Mouse (Mus musculus) ES-E14 (cell line): ENCODE measurements around the gene Amotl2. TPM values are rescaled to one million over a fixed set of nuclear protein-coding genes. Genes with fewer than 3 reads are reported as not detected.

ENCODE experiments used
- DNase-seq: peaks from one replicate; pipeline ENCODE4 v3.0.0-alpha.2; 2013; ENCODE audit warnings: low read depth, low spot score
- H3K27ac ChIP-seq: 2 replicates; pipeline ENCODE4 v1.5.1; 2012; ENCODE audit warnings: low read depth, mild to moderate bottlenecking, low read length, moderate library complexity, mixed read lengths; ENCODE audit not compliant: poor library complexity, insufficient read depth, severe bottlenecking
- H3K36me3 ChIP-seq: 2 replicates; pipeline ENCODE4 v1.6.1; 2012; ENCODE audit warnings: mild to moderate bottlenecking, low read length, moderate library complexity, mixed read lengths; ENCODE audit not compliant: control insufficient read depth, poor library complexity, insufficient read depth, severe bottlenecking
- H3K4me1 ChIP-seq, 2 experiments: fragments of 150-350 bp in 1 of 2; sonication (generic) in 1 of 2; 2 replicates each; pipeline ENCODE4 v1.6.1; 2012; ENCODE audit warnings: low read length in 2 of 2, mild to moderate bottlenecking in 1 of 2, mixed read lengths in 1 of 2; ENCODE audit not compliant: control insufficient read depth in 2 of 2, insufficient read depth in 2 of 2, poor library complexity in 1 of 2
- H3K4me3 ChIP-seq, 2 experiments: fragments of 150-350 bp in 1 of 2; sonication (generic) in 1 of 2; 2 replicates each; pipeline ENCODE4 v1.5.1; 2012; ENCODE audit warnings: low read length in 2 of 2, low read depth in 1 of 2, mild to moderate bottlenecking in 1 of 2, mixed read lengths in 1 of 2; ENCODE audit not compliant: insufficient read depth in 1 of 2, poor library complexity in 1 of 2, severe bottlenecking in 1 of 2
- H3K9ac ChIP-seq: 2 replicates; pipeline ENCODE4 v1.6.1; 2012; ENCODE audit warnings: low read depth, mild to moderate bottlenecking, low read length, mixed read lengths; ENCODE audit not compliant: poor library complexity, insufficient read depth, severe bottlenecking
- H3K9me3 ChIP-seq: fragments of 150-350 bp; sonication (generic); 2 replicates; pipeline ENCODE4 v1.6.1; 2012; ENCODE audit warnings: low read depth, mild to moderate bottlenecking, low read length; ENCODE audit not compliant: control insufficient read depth, insufficient read depth
- CHD2 ChIP-seq: IDR thresholded peaks from 2 replicates; pipeline ENCODE4 v1.6.1; 2014; ENCODE audit warnings: mild to moderate bottlenecking, low read depth, low read length, inconsistent platforms
- HCFC1 ChIP-seq: IDR thresholded peaks from 2 replicates; pipeline ENCODE4 v1.6.1; 2012; ENCODE audit warnings: low read length, inconsistent platforms, borderline replicate concordance; ENCODE audit not compliant: insufficient read depth
- MAFK ChIP-seq: IDR thresholded peaks from 2 replicates; pipeline ENCODE4 v1.6.1; 2014; ENCODE audit warnings: mild to moderate bottlenecking, low read depth, low read length, inconsistent platforms; ENCODE audit not compliant: insufficient read depth
- ZC3H11A ChIP-seq: IDR thresholded peaks from 2 replicates; pipeline ENCODE4 v1.6.1; 2012; ENCODE audit warnings: low read depth, mild to moderate bottlenecking, inconsistent platforms, low read length, borderline replicate concordance
- ZNF384 ChIP-seq: IDR thresholded peaks from 2 replicates; pipeline ENCODE4 v1.6.1; 2012; ENCODE audit warnings: low read depth, low read length, inconsistent platforms
- in situ Hi-C, 2 experiments: fragments of 600-800 bp; cut with MboI; formaldehyde crosslinking; loops; one replicate each; pipeline ENCODE4 v1.15.1; 2025; ENCODE audit warnings: low sequenced_read_pairs in 2 of 2, inconsistent platforms in 1 of 2; ENCODE audit not compliant: unreplicated experiment in 2 of 2
- total RNA-seq: library from RNA; depleted of rRNA; stranded (reverse); fragments of 300-350 nt; gene quantifications from 2 replicates; pipeline ENCODE4 v1.2.3, GENCODE M21; 2012

Amotl2 gene
- total RNA-seq, 1 experiment, result 161 TPM

DNA sequence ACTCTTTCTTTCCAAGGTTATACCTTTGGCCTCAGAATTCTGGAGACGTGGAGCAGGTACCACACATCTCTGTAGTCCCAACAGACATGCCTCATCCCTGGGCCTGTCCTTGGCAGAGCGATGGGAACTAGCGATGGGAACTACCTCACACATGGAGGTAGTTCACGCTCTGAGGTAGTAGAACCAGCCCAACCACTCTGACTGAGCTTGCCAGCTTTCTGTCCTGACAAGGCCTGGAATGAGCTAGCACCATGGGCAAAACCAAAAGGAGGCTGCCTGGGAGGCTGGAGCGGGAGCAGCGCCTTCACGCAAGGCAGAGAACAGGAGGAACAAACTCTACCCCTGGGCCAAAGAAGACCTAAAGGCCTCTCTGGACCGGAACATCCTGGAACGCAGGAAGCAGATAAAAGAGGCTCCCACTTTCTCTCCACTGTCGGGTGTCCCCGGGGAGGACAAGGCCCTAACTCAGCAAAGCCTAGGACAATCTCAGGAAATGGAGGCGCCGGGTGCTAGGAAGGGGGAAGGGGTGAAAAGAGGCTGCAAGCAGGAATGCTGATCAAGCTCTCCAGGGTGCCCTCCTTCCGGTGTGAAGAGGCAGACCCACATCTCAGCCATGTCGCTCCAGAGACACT is 6.9 kb upstream of the Amotl2 start:
- Histone ChIP-seq H3K27ac (no peak overlapping the region), H3K4me3 (no peak overlapping the region; a peak in 1 of 4 replicates), H3K9me3 (no peaks in the 10 kb centered on the region), H3K4me1 (peaks cover 0 to 15% of the 10 kb centered on the region in 2 experiments; a peak in 1 of 4 replicates), H3K9ac (no peak overlapping the region; the same call in 1 of the 2 replicates), H3K36me3 (no peaks in the 10 kb centered on the region)
- TF ChIP-seq ZNF384 (no peak), MAFK (no peak), CHD2 (no peak), HCFC1 (no peak), ZC3H11A (no peak)
- no peak for DNase-seq
- in situ Hi-C loops, result no loop called here

GRCm38 (mm10) chr9:102710520-102710919 is 6.0 kb upstream of the Amotl2 start:
- no peak for TF ChIP-seq ZC3H11A
- TF ChIP-seq MAFK, result no peak
- H3K9ac ChIP-seq, result no peak overlapping the region
- H3K4me3 ChIP-seq, result no peak overlapping the region
- no peak for DNase-seq
- no peaks in the 10 kb centered on the region for H3K9me3 ChIP-seq
- in situ Hi-C loops, result no loop called here
- no peak overlapping the region for H3K27ac ChIP-seq
- peaks cover 0 to 18% of the 10 kb centered on the region in 2 experiments; a peak in 2 of 4 replicates for H3K4me1 ChIP-seq
- H3K36me3 ChIP-seq, result no peaks in the 10 kb centered on the region

GRCm38 (mm10) chr9:102713797-102714196 is 2.7 kb upstream of the Amotl2 start:
- Histone ChIP-seq H3K36me3 (no peaks in the 10 kb centered on the region), H3K9ac (no peak overlapping the region), H3K27ac (no peak overlapping the region), H3K4me3 (no peak overlapping the region), H3K4me1 (peaks cover 7 to 20% of the 10 kb centered on the region in 2 experiments; a peak in 2 of 4 replicates), H3K9me3 (no peaks in the 10 kb centered on the region)
- TF ChIP-seq ZNF384 (0 out of 2 replicates have a peak, but pooled peaks have one; percentile 43), MAFK (no peak), CHD2 (no peak), HCFC1 (no peak), ZC3H11A (peak; percentile 46; the same call in 1 of the 2 replicates)
- in situ Hi-C loops, result no loop called here
- peak; percentile 65 for DNase-seq

DNA sequence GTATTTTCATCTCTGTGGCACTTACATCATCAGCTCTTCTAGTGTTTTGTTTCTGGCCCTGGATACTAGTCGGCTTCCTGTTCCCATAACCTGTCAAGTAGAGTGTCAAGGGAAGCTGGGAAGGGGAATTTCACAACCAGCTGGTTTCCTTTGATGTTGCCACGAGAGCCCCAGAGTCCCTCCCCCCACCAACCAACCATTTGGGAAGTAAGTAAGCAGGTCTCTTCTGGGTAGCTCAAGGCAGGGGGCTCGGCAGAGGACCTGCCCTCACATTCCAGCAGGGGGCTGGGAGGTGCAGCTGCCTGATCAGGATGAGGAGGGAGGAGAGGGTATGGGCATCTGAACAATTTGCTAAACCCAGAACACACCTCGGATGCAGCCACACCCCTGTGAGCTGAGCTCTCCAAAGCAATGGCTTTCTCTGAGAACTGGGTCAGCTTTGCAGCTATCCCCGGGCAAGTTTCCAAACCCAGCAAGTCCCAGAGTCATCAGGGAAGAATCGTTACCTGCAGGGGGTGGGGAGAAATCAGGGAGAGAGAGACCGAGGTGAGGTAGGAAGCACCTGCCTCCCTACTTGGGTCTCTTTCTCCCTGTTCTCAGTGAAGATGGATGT is 1.5 kb upstream of the Amotl2 start:
- Histone ChIP-seq H3K27ac (peak overlapping the region; percentile 20; the same call in 1 of the 2 replicates), H3K9me3 (no peaks in the 10 kb centered on the region), H3K4me3 (peak overlapping the region in 1 of 2 experiments; percentile 6; a peak in 1 of 4 replicates), H3K9ac (no peak overlapping the region), H3K4me1 (peaks cover 7 to 18% of the 10 kb centered on the region in 2 experiments; a peak in 3 of 4 replicates), H3K36me3 (peaks cover 2% of the 10 kb centered on the region; the same call in 1 of the 2 replicates)
- TF ChIP-seq ZNF384 (no peak), CHD2 (no peak), ZC3H11A (0 out of 2 replicates have a peak, but pooled peaks have one; percentile 14), MAFK (no peak)
- in situ Hi-C loops, result no loop called here
- peak; percentile 84 for DNase-seq

DNA sequence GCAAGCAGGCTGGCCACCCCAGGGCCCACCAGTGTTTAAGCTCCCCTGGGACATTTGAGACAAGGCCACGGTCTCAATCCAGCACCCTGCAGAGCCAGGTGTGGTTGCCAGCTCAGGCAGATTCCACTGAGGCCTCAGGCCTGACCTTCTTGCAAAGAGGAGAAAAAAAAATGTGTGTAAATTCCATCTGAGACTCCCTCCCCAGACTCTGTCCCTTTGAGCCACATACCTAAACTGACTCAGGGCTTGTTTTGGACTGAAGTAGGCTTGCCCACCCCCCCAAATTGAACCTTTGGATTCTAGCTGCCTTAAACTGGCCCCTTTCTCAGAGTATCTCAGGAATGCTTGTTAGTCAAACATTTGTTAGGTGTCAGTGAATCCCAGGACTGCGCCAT is 969 bp upstream of the Amotl2 start:
- Histone ChIP-seq H3K9ac (no peak overlapping the region), H3K4me1 (peaks cover 7 to 20% of the 10 kb centered on the region in 2 experiments; a peak in 3 of 4 replicates), H3K36me3 (peaks cover 7% of the 10 kb centered on the region), H3K9me3 (no peaks in the 10 kb centered on the region), H3K4me3 (0 out of 4 replicates have a peak overlapping the region, but pooled peaks of 1 of the 2 experiments have one; percentile 6), H3K27ac (peak overlapping the region; percentile 20; the same call in 1 of the 2 replicates)
- no peak for DNase-seq
- in situ Hi-C loops, result no loop called here
- 0 out of 2 replicates have a peak, but pooled peaks have one; percentile 47 for TF ChIP-seq ZNF384
- no peak for TF ChIP-seq ZC3H11A
- TF ChIP-seq HCFC1, result no peak
- TF ChIP-seq CHD2, result no peak
